9 mouse cellular contexts compared by ENCODE assay signal in genomic region chr7:110265796-110266195, GRCm38 (mm10). TPM values are rescaled to one million over a fixed set of nuclear protein-coding genes. Genes with fewer than 3 reads are reported as not detected.
DNase-seq lines count a peak whose midpoint lies in the region; ATAC-seq and TF ChIP-seq lines count a peak whose summit lies in the region.
"Had no signal": no experiment of that assay in that cellular context is flagged by ENCODE, and none has a peak within 500 bp of the region (broad histone marks: within the 10 kb centered on the region; RNA-seq: fewer than 3 reads in every experiment).

No protein-coding gene starts in this region.

- H3K4me1 ChIP-seq in hindbrain, embryonic 11.5 days (replicated peaks; ENCODE audit: control insufficient read depth, insufficient read depth, low read length) = no peaks in the 10 kb centered on the region
- no peaks in the 10 kb centered on the region for H3K4me1 ChIP-seq in hindbrain, embryonic 12.5 days
- peaks cover 54% of the 10 kb centered on the region for H3K4me1 ChIP-seq in bone marrow macrophage, adult 2 months (ENCODE audit: control insufficient read depth, insufficient read depth, low read length)
- H3K4me1 ChIP-seq in intestine, embryonic 14.5 days (replicated peaks; ENCODE audit: control insufficient read depth, insufficient read depth, low read length) = 0 out of 2 replicates have a peak, but pooled peaks cover 5% of the 10 kb centered on the region
- no peaks in the 10 kb centered on the region for H3K4me1 ChIP-seq in neural tube, embryonic 11.5 days (ENCODE audit: control insufficient read depth, insufficient read depth, low read length)

- DNase-seq in hindbrain, embryonic 11.5 days (ENCODE audit: low spot score) = peak; percentile 86
- DNase-seq in forelimb bud, embryonic 11.5 days (ENCODE audit: low read depth, low spot score) = peak; percentile 70
- peak; percentile 93 for DNase-seq in intestine, embryonic 14.5 days (ENCODE audit: low spot score)
- peak; percentile 55 to 74 for DNase-seq in left cerebral cortex, postnatal 36 days (ENCODE audit: low spot score in 2 of 2)
- DNase-seq in neural tube, embryonic 11.5 days (ENCODE audit: low spot score) = peak; percentile 82
- DNase-seq in testis, postnatal 10 days (ENCODE audit: low spot score) = peak; percentile 96

- WGBS in hindbrain, embryonic 11.5 days = 38% methylated on average over 7 of the region's 7 CpGs
- WGBS in hindbrain, embryonic 12.5 days = 40% methylated on average over 7 of the region's 7 CpGs
- 32% methylated on average over 7 of the region's 7 CpGs for WGBS in intestine, embryonic 14.5 days
- 36% methylated on average over 7 of the region's 7 CpGs for WGBS in neural tube, embryonic 11.5 days

- intact Hi-C loops in left cerebral cortex, postnatal 36 days (cut with DNase I) = loop anchor here (1.0 kb wide), 1 partner anchor 101 kb away; no protein-coding TSS in a partner anchor

- no peak for ATAC-seq in hindbrain, embryonic 11.5 days (ENCODE audit: low FRiP score)
- no peak for ATAC-seq in hindbrain, embryonic 12.5 days (ENCODE audit: low FRiP score)
- ATAC-seq in intestine, embryonic 14.5 days (replicated peaks; ENCODE audit: low FRiP score, low TSS enrichment, low read depth) = no peak
- ATAC-seq in neural tube, embryonic 11.5 days (ENCODE audit: insufficient read depth, low FRiP score, low TSS enrichment) = no peak

- H3K27me3 ChIP-seq in hindbrain, embryonic 11.5 days (ENCODE audit: control insufficient read depth, insufficient read depth, low read length) = no peaks in the 10 kb centered on the region
- H3K27me3 ChIP-seq in hindbrain, embryonic 12.5 days = no peaks in the 10 kb centered on the region
- no peaks in the 10 kb centered on the region for H3K27me3 ChIP-seq in intestine, embryonic 14.5 days (replicated peaks; ENCODE audit: control insufficient read depth, insufficient read depth, low read length)
- H3K27me3 ChIP-seq in neural tube, embryonic 11.5 days (ENCODE audit: control insufficient read depth, insufficient read depth, low read length) = no peaks in the 10 kb centered on the region
- H3K27me3 ChIP-seq: embryonic facial prominence, embryonic 13.5 days had no signal

- no peak for TF ChIP-seq POLR2A in bone marrow macrophage, adult 2 months (IDR thresholded peaks at IDR 0.05; ENCODE audit: borderline replicate concordance, low read depth, low read length)

- no peaks in the 10 kb centered on the region for H3K36me3 ChIP-seq in hindbrain, embryonic 11.5 days (ENCODE audit: control insufficient read depth, insufficient read depth, low read length)
- H3K36me3 ChIP-seq in hindbrain, embryonic 12.5 days = peaks cover 8% of the 10 kb centered on the region
- H3K36me3 ChIP-seq in intestine, embryonic 14.5 days (ENCODE audit: control insufficient read depth, insufficient read depth, low read length) = peaks cover 18% of the 10 kb centered on the region; the same call in 1 of the 2 replicates
- H3K36me3 ChIP-seq in neural tube, embryonic 11.5 days (ENCODE audit: control insufficient read depth, insufficient read depth, low read length) = no peaks in the 10 kb centered on the region

- no peak overlapping the region for H3K4me3 ChIP-seq in hindbrain, embryonic 11.5 days (ENCODE audit: low read depth, low read length)
- H3K4me3 ChIP-seq in hindbrain, embryonic 12.5 days = no peak overlapping the region
- H3K4me3 ChIP-seq in bone marrow macrophage, adult 2 months (ENCODE audit: insufficient read depth, low read length) = no peak overlapping the region
- no peak overlapping the region for H3K4me3 ChIP-seq in intestine, embryonic 14.5 days (ENCODE audit: low read depth, low read length)
- H3K4me3 ChIP-seq in neural tube, embryonic 11.5 days (ENCODE audit: low read depth, low read length) = no peak overlapping the region
- H3K4me3 ChIP-seq: embryonic facial prominence, embryonic 13.5 days had no signal

- no peak overlapping the region for H3K4me2 ChIP-seq in hindbrain, embryonic 11.5 days (replicated peaks; ENCODE audit: low read depth, low read length)
- H3K4me2 ChIP-seq in hindbrain, embryonic 12.5 days (replicated peaks) = no peak overlapping the region
- H3K4me2 ChIP-seq in intestine, embryonic 14.5 days (ENCODE audit: low read length) = no peak overlapping the region
- no peak overlapping the region for H3K4me2 ChIP-seq in neural tube, embryonic 11.5 days (ENCODE audit: low read depth)
- H3K4me2 ChIP-seq: embryonic facial prominence, embryonic 13.5 days had no signal

- no peaks in the 10 kb centered on the region for H3K9me3 ChIP-seq in hindbrain, embryonic 11.5 days (ENCODE audit: control insufficient read depth, low read length)
- no peaks in the 10 kb centered on the region for H3K9me3 ChIP-seq in hindbrain, embryonic 12.5 days (replicated peaks)
- H3K9me3 ChIP-seq in intestine, embryonic 14.5 days (ENCODE audit: control insufficient read depth, low read length) = no peaks in the 10 kb centered on the region
- H3K9me3 ChIP-seq in neural tube, embryonic 11.5 days (ENCODE audit: control insufficient read depth, low read length) = no peaks in the 10 kb centered on the region
- H3K9me3 ChIP-seq: embryonic facial prominence, embryonic 13.5 days had no signal

- TF ChIP-seq CTCF in bone marrow macrophage, adult 2 months (IDR thresholded peaks at IDR 0.05; ENCODE audit: low read depth, low read length) = peak; percentile 87

- H3K27ac ChIP-seq in hindbrain, embryonic 11.5 days (ENCODE audit: low read depth, low read length) = no peak overlapping the region
- no peak overlapping the region for H3K27ac ChIP-seq in hindbrain, embryonic 12.5 days
- H3K27ac ChIP-seq in bone marrow macrophage, adult 2 months (ENCODE audit: insufficient read depth, low read depth, low read length) = no peak overlapping the region
- H3K27ac ChIP-seq in intestine, embryonic 14.5 days (ENCODE audit: low read depth) = no peak overlapping the region
- no peak overlapping the region for H3K27ac ChIP-seq in neural tube, embryonic 11.5 days (ENCODE audit: low read depth, low read length)
- H3K27ac ChIP-seq: embryonic facial prominence, embryonic 13.5 days had no signal

- H3K9ac ChIP-seq in hindbrain, embryonic 11.5 days (ENCODE audit: low read depth, low read length) = no peak overlapping the region
- no peak overlapping the region for H3K9ac ChIP-seq in hindbrain, embryonic 12.5 days
- H3K9ac ChIP-seq in intestine, embryonic 14.5 days (ENCODE audit: low read length) = no peak overlapping the region
- H3K9ac ChIP-seq in neural tube, embryonic 11.5 days (ENCODE audit: low read length) = no peak overlapping the region
- H3K9ac ChIP-seq: embryonic facial prominence, embryonic 13.5 days had no signal

RNA-seq across cellular contexts. Expression of gene Swap70, which starts 44.3 kb away (rescaled TPM):
- polyA plus RNA-seq in hindbrain, embryonic 11.5 days (2014; fragmentation: Nextera tagmentation; extraction: Ambion mirVana) = 15.6 and 16.3 TPM in 2 replicates
- polyA plus RNA-seq in hindbrain, embryonic 12.5 days (2016; fragmentation: Nextera tagmentation; extraction: Ambion mirVana) = 20.7 and 23.3 TPM in 2 replicates
- polyA plus RNA-seq in bone marrow macrophage, adult 2 months (2012; ENCODE audit: insufficient read depth, insufficient read length, missing spikeins) = 113 and 114 TPM in 2 replicates
- polyA plus RNA-seq in intestine, embryonic 14.5 days (2014; fragmentation: Nextera tagmentation; extraction: Ambion mirVana) = 32.5 and 36.0 TPM in 2 replicates
- total RNA-seq in left cerebral cortex, postnatal 36 days (2021) = 10 to 100 TPM; 11.0 to 13.7 TPM
- polyA plus RNA-seq in neural tube, embryonic 11.5 days (2014; fragmentation: Nextera tagmentation; extraction: Ambion mirVana) = 19.6 and 20.2 TPM in 2 replicates
